Mouse (Mus musculus): ENCODE measurements around the gene Trpd52l3. TPM values are rescaled to one million over a fixed set of nuclear protein-coding genes. Genes with fewer than 3 reads are reported as not detected.

Gene Trpd52l3
- total and polyA plus RNA-seq, 3 experiments: not detected

- H3K79me2 ChIP-seq (replicated peaks; ENCODE audit: control insufficient read depth, extremely low read depth, insufficient read depth, poor library complexity, severe bottlenecking): no peaks in the 10 kb centered on the region
- no peak overlapping the region for H3K4me2 ChIP-seq (ENCODE audit: insufficient read depth, low read depth, poor library complexity, severe bottlenecking)
- TF ChIP-seq EP300 (IDR thresholded peaks at IDR 0.05; ENCODE audit: low read length) (no peak), MAX (IDR thresholded peaks at IDR 0.05; ENCODE audit: low read length) (peak; percentile 66), POLR2AphosphoS2 (IDR thresholded peaks at IDR 0.05; ENCODE audit: low read depth, low read length) (no peak), RAD21 (IDR thresholded peaks at IDR 0.05; ENCODE audit: low read depth, low read length) (peak; percentile 75), MYC (IDR thresholded peaks at IDR 0.05; ENCODE audit: low read depth, low read length) (0 out of 2 replicates have a peak, but pooled peaks have one; percentile 62), SMC3 (IDR thresholded peaks at IDR 0.05; ENCODE audit: low read depth, low read length) (peak; percentile 80), BHLHE40 (IDR thresholded peaks at IDR 0.05; ENCODE audit: low read depth, low read length) (no peak), PAX5 (IDR thresholded peaks at IDR 0.05; ENCODE audit: low read length) (no peak), CTCF (conservative IDR thresholded peaks at IDR 0.05 in 1 of 2, IDR thresholded peaks at IDR 0.05 in 1 of 2; ENCODE audit: low read depth in 2 of 2, low read length in 2 of 2) (peak in 1 of 2 experiments; percentile 79; a peak in 2 of 4 replicates), ZC3H11A (IDR thresholded peaks at IDR 0.05; ENCODE audit: low read depth, low read length) (peak; percentile 33; the same call in 1 of the 2 replicates)
- peak; percentile 44 for DNase-seq (ENCODE audit: extremely low read depth)
- H3K36me3 ChIP-seq (replicated peaks in 1 of 2; ENCODE audit: control insufficient read depth in 1 of 2, insufficient read depth in 1 of 2, low read length in 1 of 2): no peaks in the 10 kb centered on the region
- peaks cover 4% of the 10 kb centered on the region for H3K9me3 ChIP-seq (replicated peaks; ENCODE audit: low read length)
- no peak overlapping the region for H3K4me3 ChIP-seq (replicated peaks in 1 of 3; ENCODE audit: low read depth in 2 of 3, low read length in 2 of 3, poor library complexity in 1 of 3)
- in situ Hi-C loops (cut with MboI; ENCODE audit: low pct_ligation_motif_present, low pct_unique_long_range_greater_than_20kb, low sequenced_read_pairs): no loop called here
- H3K27ac ChIP-seq (ENCODE audit: insufficient read depth, low read depth): no peak overlapping the region
- no peaks in the 10 kb centered on the region for H3K27me3 ChIP-seq (replicated peaks)
- no peak overlapping the region for H3K9ac ChIP-seq (ENCODE audit: insufficient read depth, low read depth)
- dilution Hi-C loops (cut with MboI; ENCODE audit: extremely low pct_ligation_motif_present, extremely low pct_unique_long_range_greater_than_20kb, low sequenced_read_pairs): no loop called here
- peaks cover 4 to 15% of the 10 kb centered on the region in 2 experiments; a peak in 3 of 4 replicates for H3K4me1 ChIP-seq (ENCODE audit: control insufficient read depth in 1 of 2, insufficient read depth in 2 of 2)
These were observed 24.7 kb upstream of the Trpd52l3 start for GRCm38 (mm10) chr19:29978847-29979246.

- no peak for TF ChIP-seq ZC3H11A (IDR thresholded peaks at IDR 0.05; ENCODE audit: low read depth, low read length)
- TF ChIP-seq JUN (IDR thresholded peaks at IDR 0.05; ENCODE audit: insufficient read depth, low read depth, low read length): no peak
- no peaks in the 10 kb centered on the region for H3K36me3 ChIP-seq (replicated peaks in 1 of 2; ENCODE audit: control insufficient read depth in 1 of 2, insufficient read depth in 1 of 2, low read length in 1 of 2)
- H3K27ac ChIP-seq (ENCODE audit: insufficient read depth, low read depth): no peak overlapping the region
- no peak overlapping the region for H3K4me3 ChIP-seq (replicated peaks in 1 of 3; ENCODE audit: low read depth in 2 of 3, low read length in 2 of 3, poor library complexity in 1 of 3)
- H3K27me3 ChIP-seq (replicated peaks): no peaks in the 10 kb centered on the region
- H3K79me2 ChIP-seq (replicated peaks; ENCODE audit: control insufficient read depth, extremely low read depth, insufficient read depth, poor library complexity, severe bottlenecking): no peaks in the 10 kb centered on the region
- no peak overlapping the region for H3K4me2 ChIP-seq (ENCODE audit: insufficient read depth, low read depth, poor library complexity, severe bottlenecking)
- peaks cover 8 to 15% of the 10 kb centered on the region in 2 experiments; a peak in 3 of 4 replicates for H3K4me1 ChIP-seq (ENCODE audit: control insufficient read depth in 1 of 2, insufficient read depth in 2 of 2)
- in situ Hi-C loops (cut with MboI; ENCODE audit: low pct_ligation_motif_present, low pct_unique_long_range_greater_than_20kb, low sequenced_read_pairs): no loop called here
- DNase-seq (ENCODE audit: extremely low read depth): no peak
- peaks cover 4% of the 10 kb centered on the region for H3K9me3 ChIP-seq (replicated peaks; ENCODE audit: low read length)
- H3K9ac ChIP-seq (ENCODE audit: insufficient read depth, low read depth): no peak overlapping the region
- dilution Hi-C loops (cut with MboI; ENCODE audit: extremely low pct_ligation_motif_present, extremely low pct_unique_long_range_greater_than_20kb, low sequenced_read_pairs): no loop called here
These were observed 24.0 kb upstream of the Trpd52l3 start for GRCm38 (mm10) chr19:29979452-29980089.

- in situ Hi-C loops (cut with MboI; ENCODE audit: low pct_ligation_motif_present, low pct_unique_long_range_greater_than_20kb, low sequenced_read_pairs): no loop called here
- H3K79me2 ChIP-seq (replicated peaks; ENCODE audit: control insufficient read depth, extremely low read depth, insufficient read depth, poor library complexity, severe bottlenecking): no peaks in the 10 kb centered on the region
- H3K27ac ChIP-seq (ENCODE audit: insufficient read depth, low read depth): no peak overlapping the region
- peaks cover 4% of the 10 kb centered on the region for H3K9me3 ChIP-seq (replicated peaks; ENCODE audit: low read length)
- no peak overlapping the region for H3K9ac ChIP-seq (ENCODE audit: insufficient read depth, low read depth)
- DNase-seq (ENCODE audit: extremely low read depth): no peak
- dilution Hi-C loops (cut with MboI; ENCODE audit: extremely low pct_ligation_motif_present, extremely low pct_unique_long_range_greater_than_20kb, low sequenced_read_pairs): no loop called here
- no peak overlapping the region for H3K4me3 ChIP-seq (replicated peaks in 1 of 3; ENCODE audit: low read depth in 2 of 3, low read length in 2 of 3, poor library complexity in 1 of 3)
- peaks cover 8 to 10% of the 10 kb centered on the region in 2 experiments; a peak in 3 of 4 replicates for H3K4me1 ChIP-seq (ENCODE audit: control insufficient read depth in 1 of 2, insufficient read depth in 2 of 2)
- H3K36me3 ChIP-seq (replicated peaks in 1 of 2; ENCODE audit: control insufficient read depth in 1 of 2, insufficient read depth in 1 of 2, low read length in 1 of 2): no peaks in the 10 kb centered on the region
- no peaks in the 10 kb centered on the region for H3K27me3 ChIP-seq (replicated peaks)
- H3K4me2 ChIP-seq (ENCODE audit: insufficient read depth, low read depth, poor library complexity, severe bottlenecking): no peak overlapping the region; the same call in 1 of the 2 replicates
- TF ChIP-seq CHD2 (IDR thresholded peaks at IDR 0.05; ENCODE audit: low read length): no peak
- TF ChIP-seq ETS1 (conservative IDR thresholded peaks at IDR 0.05; ENCODE audit: low read depth, low read length): no peak
- no peak for TF ChIP-seq ZC3H11A (IDR thresholded peaks at IDR 0.05; ENCODE audit: low read depth, low read length)
- TF ChIP-seq USF2 (conservative IDR thresholded peaks at IDR 0.05; ENCODE audit: low read depth, low read length): no peak
- no peak for TF ChIP-seq RCOR1 (conservative IDR thresholded peaks at IDR 0.05; ENCODE audit: low read depth, low read length)
- no peak for TF ChIP-seq CTCF (conservative IDR thresholded peaks at IDR 0.05 in 1 of 2, IDR thresholded peaks at IDR 0.05 in 1 of 2; ENCODE audit: low read depth in 2 of 2, low read length in 2 of 2)
- no peak for TF ChIP-seq IRF4 (IDR thresholded peaks at IDR 0.05; ENCODE audit: low read depth, low read length)
- no peak for TF ChIP-seq USF1 (IDR thresholded peaks at IDR 0.05; ENCODE audit: low read depth, low read length)
- TF ChIP-seq SMC3 (IDR thresholded peaks at IDR 0.05; ENCODE audit: low read depth, low read length): no peak
- no peak for TF ChIP-seq MEF2A (IDR thresholded peaks at IDR 0.05; ENCODE audit: borderline replicate concordance, low read depth, low read length)
- no peak for TF ChIP-seq TCF12 (IDR thresholded peaks at IDR 0.05; ENCODE audit: low read depth, low read length)
- TF ChIP-seq ZNF384 (IDR thresholded peaks at IDR 0.05; ENCODE audit: low read depth, low read length): no peak
- no peak for TF ChIP-seq POLR2A (IDR thresholded peaks at IDR 0.05; ENCODE audit: low read depth, low read length)
- no peak for TF ChIP-seq E2F4 (IDR thresholded peaks at IDR 0.05; ENCODE audit: insufficient replicate concordance, low read depth, low read length)
- TF ChIP-seq ELF1 (IDR thresholded peaks at IDR 0.05; ENCODE audit: low read depth, low read length): no peak
These were observed 19.2 kb upstream of the Trpd52l3 start for GRCm38 (mm10) chr19:29984208-29985005.
